Mouse (Mus musculus) liver, embryonic 14.5 days (tissue): Measurements from ENCODE around the gene Zdhhc22.

ENCODE experiments used
- CTCF ChIP-seq: IDR thresholded peaks from 2 replicates; pipeline ENCODE4 v1.5.1; 2016; ENCODE audit warnings: antibody characterized with exemption, low read depth, control low read depth
- EP300 ChIP-seq: IDR thresholded peaks from 2 replicates; pipeline ENCODE4 v1.6.1; 2016; ENCODE audit warnings: antibody characterized with exemption, low read depth

DNA sequence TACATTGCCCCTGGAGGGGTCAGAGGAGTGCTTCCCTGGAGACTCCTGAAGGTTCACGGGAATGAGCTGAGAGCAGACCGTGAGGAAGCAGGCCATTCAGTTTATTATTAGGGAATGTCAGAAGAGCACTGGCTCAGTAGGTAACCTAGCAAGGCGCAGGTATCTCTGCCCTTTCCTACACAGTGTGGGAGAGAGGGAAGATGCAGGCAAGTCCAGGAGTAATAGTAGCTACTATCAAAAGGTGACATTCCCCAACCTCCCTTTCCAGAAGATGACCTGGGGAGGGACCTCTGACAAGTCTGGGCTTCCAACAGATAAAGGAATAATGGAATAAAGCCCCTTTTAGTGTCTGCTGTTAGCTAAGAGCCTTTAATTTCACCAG, 21.0 kb downstream of the Zdhhc22 start:
- no peak for TF ChIP-seq CTCF
- TF ChIP-seq EP300, result no peak
